Mouse (Mus musculus) cerebellum, postnatal 10 days (tissue): ENCODE results near the gene Fosl1.

Experiments
- DNase-seq, 2 experiments: peaks; one replicate each; pipeline ENCODE4 v3.0.0; 2021; ENCODE audit warnings: mixed read lengths in 2 of 2

The Fosl1 gene

DNA sequence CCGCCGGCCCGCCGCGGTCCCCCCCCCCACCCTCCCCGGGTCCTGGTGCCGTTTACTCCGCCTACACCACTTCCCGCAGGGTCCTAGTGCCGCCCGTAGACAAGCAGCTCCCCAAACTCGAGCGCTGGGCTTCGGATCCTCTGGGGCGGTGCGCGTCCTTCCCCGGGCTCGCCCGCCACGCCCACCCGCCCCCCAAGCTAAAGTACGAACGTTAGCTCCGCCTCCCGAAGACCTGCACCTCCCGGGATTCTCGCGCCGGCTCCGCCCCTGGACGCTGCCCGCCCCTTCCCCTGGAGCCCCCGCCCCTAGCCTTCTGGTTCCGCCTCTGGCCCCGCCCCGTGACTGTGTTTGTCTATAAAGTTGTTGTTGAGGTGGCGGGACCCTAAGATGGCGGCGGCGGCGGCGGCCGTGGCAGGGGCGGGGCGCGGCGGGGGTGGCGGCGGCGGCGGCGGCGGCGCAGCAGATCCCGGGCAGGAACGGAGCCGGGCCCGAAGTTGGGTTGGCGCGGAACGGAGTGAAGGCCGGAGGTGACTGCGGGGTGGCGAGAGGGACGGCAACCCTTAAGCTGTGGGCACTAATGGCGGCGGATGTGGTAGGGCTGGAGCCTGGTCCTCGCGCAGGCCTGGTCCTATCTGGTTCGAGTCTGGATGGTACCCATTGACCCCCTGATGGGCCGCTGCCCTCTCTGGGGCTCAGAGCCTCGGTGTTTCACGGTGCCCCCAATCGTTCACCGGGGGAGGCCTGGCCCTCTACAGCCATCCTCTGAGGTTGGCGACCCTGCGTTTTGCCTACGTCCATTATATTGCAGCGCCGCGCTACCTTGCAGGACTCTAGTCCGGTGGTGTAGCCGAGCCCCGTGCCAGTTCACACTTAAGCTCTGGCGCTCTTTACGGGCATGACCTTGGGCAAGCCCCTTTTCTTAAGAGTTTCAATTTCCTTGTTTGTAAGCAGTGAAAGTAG, 22.3 kb upstream of the Fosl1 start, which contains the start of the genes Drap1 and AI837181:
Gene Drap1 (minus strand): TSS at position 198 of the 960 bp plus-strand sequence.
Gene AI837181 (plus strand): TSS at position 363 of the 960 bp plus-strand sequence.
- DNase-seq = peak; percentile 99

DNA sequence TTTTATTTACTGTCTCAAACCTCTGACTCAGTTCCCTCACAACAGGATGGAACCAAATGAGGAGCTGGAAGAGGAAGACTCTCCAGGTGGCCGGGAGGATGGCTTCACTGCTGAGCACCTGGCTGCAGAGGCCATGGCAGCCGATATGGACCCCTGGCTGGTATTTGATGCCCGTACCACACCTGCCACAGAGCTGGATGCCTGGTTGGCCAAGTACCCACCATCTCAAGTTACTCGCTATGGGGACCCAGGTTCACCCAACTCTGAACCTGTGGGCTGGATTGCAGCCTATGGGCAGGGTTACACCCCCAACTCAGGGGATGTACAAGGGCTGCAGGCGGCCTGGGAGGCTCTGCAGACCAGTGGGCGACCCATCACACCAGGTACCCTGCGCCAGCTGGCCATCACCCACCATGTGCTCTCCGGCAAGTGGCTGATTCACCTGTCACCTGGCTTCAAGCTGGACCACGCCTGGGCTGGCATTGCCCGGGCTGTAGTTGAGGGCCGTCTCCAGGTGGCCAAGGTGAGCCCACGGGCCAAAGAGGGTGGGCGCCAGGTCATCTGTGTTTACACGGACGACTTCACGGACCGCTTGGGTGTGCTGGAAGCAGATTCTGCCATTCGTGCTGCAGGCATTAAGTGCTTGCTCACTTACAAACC, 21.3 kb upstream of the Fosl1 start:
- DNase-seq = peak; percentile 46 to 47

DNA sequence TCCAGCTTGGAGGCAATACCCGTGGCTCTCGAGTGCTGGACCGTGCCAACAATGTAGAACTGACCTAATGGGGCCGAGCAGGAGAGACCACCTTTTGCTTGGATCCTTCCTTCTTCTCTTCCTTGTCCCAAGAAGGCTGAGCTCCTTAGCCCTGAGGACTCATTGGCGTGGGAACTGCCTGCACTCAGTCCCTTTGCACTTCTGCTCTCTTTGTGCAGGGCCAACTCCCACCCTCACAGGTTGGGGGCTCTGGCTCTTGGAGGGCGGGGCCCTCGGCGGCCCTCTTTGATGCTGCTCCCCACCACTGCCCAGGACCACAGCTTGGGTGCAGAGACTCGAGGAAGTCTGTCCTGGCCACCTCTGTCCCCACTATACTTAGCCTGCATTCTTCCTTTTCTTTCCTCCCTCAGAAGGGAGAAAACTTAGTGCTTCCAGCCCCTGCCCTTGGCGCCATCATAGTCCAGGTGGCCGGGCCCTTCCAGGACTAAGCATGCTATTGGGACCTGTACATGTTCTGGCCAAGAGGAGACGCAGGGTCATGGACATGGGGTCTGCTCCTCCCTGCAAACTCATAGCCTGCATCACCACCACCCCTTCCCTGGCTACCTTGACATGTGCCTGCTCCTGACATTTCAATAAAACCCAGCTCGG, 20.6 kb upstream of the Fosl1 start:
- DNase-seq = no peak

DNA sequence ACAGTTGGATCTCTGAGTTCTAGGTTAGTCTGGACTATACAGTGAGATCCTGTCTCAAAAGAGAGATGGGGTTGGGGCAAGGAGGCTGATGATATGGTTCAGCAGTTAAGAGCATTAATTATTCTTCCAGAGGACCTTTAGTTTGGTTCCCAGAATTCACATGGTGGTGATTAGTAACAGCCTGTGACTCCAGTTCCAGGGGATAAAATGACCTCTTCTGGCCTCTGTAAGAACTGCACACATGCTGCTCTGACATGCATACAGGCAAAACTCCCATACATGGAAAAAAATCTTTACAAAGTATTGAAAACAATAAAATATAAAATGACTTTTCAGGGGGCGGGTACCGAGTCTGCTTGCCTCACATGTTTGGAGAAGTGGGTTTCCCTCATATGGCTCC, 19.3 kb upstream of the Fosl1 start:
- peak; percentile 48 to 60 for DNase-seq

DNA sequence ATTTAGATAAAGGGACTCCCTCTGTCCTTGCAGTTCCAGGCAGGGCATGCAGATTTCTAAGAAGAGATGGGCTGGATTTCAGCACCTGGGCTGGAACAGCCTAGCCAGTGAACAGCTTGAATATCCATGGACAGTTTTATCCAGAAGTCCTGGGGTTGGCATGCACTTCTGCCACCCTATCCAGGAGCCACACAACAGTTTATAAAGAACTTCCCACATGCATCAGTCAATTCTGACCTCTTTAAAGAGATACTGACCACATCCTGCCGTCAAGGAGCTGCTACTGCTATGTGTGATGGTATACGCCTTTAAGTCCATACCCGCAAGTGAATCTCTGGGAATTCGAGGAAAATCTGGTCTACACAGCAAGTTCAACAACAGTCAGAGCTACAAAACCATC, 18.1 kb upstream of the Fosl1 start:
- DNase-seq = no peak

DNA sequence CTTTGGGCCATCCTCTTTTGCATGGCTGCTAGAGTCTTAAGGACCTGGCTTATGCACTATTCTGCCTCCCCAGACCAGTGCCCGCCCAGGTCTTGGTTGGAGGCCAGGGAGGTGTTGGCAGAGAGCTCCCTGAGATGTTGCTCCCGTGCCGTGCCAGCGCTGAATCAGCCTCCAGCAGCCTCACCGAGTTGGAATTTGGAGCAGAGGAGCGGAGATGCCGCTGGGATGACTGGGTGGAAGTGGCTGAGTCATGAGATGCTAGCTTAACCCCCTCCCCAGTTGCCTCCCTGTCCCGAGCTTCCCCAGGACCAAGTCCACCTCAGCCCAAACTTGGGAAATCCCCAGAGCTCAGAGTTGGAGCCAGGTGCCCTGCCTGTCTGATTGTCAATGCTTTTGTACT, 17.5 kb upstream of the Fosl1 start:
- peak; percentile 80 to 85 for DNase-seq

DNA sequence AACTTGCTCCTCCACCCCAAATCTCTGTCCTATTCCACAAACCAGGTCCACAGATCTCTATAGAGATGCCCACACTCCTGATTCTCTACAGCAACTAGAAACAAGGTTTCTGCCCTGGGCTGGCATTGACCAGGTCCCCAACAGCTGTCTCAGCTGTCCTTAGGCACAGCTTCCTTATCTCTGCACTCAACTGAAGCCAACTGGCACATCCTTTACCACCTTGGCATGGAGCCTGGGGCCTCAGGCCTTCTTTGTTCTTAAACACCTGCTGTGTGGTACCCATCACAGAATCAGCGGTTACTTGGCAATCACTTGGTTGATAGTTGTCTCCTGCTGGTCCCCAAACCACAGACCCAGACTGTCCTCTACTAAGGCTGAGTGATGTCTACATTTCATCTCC, 16.9 kb upstream of the Fosl1 start:
- peak; percentile 60 to 66 for DNase-seq

DNA sequence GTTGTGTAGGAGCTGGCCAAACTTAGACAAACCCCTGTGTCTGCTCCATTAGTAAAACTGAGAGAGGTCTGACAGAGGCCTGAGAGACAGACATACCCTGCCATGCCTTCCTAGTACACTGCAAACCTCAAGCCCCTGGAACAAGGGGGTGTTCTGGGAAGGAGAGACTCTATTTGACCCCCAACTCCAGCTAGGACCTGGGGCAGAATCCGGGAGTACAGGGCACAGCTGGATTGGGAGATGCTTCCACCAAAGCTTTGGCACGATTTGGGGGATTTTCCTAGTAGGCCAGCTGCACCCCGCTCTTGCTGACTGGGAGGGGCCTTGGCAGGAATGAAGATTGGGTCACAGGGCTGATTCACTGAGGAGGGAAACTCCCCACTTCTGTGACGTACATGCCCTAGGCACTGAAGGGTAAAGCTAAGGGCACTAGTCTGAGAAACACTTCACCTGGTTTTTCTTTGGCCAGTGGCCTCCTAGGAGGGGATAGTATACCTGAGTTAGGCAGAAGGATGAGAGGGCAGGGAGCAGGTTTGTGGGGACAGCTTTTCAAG, 15.4 kb upstream of the Fosl1 start:
- no peak for DNase-seq

DNA sequence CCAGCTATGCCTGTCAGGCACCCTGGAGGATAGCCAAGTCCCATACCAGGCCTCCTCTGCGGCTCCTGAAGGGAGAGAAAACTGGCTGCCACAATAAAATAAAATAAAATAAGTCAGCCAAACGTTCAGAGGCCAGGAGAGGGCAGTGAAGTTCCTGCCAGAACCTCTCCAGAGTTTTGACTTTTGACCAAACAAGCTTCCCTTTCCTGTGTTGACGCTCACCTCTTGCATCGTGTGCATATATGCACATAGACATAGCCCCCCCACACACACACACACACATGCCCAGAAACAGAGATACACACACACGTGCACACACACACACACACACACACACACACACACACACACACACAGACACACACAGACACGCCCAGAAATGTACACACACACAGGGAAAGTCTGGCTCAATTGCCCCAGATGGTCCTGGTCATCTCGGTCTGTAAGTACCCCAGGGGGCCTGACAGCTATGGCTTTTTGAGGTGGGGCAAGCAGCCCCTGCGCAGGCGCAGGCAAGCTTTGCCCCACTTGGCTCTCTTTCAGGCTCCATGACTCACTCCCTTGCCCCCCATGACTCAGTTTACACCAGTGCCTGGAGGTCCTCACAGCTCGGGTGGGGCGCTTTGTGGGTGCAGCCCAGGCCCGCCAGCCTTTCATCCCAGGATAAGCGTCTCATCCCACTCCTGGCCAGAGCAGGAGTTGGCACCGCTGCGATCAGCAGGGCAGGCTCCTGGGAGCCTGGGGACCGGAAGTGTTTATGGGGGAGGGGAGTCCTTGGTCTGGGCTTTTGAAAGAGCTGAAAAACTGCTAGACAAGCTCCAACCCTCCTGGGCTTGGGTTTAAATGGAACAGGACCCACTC, 14.1 kb upstream of the Fosl1 start:
- DNase-seq = peak; percentile 61 to 67

DNA sequence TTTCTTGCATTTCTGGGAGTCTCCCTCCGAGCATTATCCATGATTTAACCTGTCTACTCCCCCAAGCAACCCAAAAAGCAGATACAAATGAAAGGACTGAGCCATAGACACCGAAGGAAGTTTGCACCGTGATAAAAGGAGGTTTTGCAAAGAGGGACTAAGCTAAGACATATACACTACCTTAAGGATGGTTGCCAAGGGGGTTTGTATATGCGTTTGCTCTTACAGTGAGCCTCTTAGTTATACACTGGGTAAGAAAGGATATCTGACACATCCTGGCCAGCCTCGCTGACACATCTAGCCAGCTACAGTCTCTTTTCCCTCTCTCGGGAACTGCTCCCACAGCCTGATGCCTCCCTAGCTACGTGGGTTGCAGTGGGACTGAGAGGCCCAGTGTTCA, 13.4 kb upstream of the Fosl1 start:
- no peak for DNase-seq

DNA sequence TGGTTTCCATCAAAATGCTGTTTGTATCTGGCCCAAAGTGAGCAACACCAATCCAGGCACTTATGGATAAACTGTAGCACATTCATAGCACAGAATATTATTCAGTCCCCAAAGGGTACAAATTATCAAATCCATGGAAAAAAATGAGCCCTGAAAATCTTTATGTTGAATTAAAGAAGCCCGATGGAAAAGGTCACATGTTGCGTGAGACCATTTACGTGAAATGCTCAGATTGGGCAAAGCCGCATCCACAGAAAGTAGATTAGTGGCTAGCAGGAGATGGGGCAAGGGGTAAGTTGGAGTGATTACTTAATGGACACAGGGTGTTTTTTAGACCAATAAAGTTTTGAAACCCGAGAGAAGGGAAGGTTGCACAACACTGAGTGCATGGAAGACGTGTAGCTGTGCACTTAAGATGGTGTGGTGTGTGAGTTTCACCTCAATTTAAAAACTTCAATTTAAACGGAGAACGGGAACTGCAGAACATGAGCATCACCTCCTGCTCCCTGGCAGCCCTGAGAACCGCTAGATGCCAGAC, 2.9 kb upstream of the Fosl1 start:
- DNase-seq = no peak

DNA sequence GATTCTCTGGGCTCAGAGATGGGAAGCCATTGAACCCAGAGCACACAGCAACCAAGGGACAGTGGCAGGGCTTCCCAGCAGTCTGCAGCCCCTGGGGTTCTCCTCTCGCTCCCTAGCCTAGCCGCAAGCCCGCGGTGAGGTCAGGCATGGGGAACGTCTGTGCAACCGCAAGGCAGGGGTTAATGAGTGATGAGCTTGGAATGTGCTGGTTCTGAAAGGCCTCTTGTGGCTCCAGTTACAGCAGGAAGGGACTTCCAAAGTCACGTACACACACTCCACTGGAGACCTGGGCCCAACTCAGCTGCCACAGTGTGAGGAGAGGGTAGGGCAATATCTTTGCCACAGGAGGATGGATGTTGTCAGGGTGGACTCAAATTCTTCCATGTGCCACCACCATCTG, 2.4 kb upstream of the Fosl1 start:
- no peak for DNase-seq

DNA sequence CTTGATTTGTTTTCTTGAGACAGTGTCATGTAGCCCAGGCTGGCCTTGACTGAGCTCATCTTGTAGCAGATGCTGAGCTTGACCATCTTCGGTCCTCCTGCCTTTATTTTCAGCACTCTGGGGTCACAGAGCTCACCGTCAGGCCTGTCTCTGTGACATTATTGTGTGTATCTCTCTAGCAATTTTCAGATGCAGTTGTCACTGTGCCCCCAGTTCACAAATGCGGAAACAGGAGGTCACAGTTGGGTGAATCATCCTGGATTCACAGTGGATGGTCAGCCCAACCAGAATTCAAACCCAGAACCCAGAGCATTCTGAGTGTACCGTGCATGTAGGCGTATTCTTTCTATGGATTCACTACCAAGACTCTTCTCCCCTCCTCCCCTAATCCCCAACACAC, 1.6 kb upstream of the Fosl1 start:
- DNase-seq = no peak

DNA sequence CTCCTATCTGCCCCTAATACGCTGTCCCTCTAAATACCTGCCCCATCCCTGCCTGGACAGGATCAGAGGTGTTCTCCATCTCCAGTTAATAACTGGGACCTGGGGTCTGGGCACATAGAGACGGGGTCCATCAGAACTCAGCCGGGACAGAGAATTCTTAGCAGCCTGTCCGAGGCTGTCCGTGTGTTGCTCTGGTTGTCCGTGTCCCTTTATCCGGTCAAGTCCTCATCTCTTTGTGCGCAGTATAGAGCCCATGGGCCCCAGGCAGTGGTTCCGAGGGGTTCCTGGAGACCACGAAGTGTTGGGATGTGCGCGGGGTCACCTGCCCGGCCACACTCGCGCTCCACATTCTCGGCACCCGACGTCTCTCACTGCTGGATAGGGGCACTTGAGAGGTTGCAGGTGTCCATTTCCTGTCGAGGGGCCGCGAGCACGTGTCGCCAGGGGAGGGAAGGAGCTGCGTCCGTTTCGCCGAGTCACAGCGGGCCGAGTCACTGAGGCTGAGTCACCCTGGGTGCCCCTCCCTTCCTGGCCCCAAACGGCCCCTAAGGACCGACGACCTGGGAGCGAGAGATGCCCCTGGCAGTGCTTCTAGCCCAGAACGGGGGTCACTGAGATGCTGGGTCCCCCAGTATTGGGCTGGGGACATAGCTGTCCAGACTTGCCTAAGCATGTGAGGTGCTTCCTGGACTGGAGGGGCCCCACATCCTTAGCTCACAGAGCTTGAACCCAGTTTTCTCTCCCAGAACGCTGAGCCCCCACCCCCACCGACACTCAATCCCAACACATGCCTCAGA, 1.2 kb downstream of the Fosl1 start:
- DNase-seq = peak in 1 of 2 experiments; percentile 17

DNA sequence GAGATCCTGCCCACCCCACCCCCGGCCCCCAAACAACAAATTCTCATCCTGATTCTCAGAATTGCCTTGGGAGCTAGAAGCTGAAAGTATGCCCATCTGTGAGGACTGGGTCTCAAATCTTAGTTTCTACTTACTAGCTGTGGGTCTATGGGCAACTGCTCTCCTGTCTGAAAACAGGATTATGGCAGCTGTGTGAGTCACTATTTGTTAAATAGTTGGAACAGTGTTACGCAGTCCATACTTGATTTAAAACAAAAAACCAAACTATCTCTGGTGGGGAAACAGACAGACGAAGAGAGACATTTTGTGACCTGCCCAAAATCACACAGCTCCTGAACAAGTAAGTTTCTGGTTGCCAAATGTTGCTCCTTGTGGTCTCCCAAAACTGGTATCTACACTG, 2.3 kb downstream of the Fosl1 start:
- no peak for DNase-seq

DNA sequence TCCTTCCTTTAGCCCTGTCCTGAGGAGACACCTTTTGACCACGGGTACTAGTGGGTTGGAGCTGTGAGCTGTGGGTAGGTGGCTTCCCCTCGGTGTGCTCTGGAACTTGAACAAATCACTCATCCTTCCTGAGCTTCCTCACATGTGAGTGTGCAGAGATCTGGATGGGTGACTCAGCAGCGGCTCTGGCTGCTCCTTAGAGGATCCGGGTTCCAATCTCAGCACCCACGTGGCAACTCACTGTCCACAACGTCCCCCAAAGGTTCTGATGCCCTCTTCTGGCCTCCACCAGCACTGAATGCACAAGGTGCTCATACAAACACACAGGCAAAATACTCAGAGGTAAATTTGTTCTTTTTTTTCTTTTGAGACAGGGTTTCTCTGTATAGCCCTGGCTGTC, 4.4 kb downstream of the Fosl1 start:
- DNase-seq = no peak

DNA sequence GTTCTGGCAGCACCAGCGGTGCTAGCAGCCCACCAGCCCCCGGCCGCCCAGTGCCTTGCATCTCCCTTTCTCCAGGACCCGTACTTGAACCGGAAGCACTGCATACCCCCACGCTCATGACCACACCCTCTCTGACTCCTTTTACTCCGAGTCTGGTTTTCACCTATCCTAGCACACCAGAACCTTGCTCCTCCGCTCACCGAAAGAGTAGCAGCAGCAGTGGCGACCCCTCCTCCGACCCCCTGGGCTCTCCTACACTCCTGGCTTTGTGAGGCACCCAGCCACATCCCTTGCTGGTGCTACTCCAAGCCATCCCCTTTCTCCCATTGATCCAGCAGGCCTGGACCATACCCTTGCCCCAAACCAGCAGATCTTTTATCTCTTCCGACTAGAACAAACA, 7.7 kb downstream of the Fosl1 start:
- DNase-seq = no peak

DNA sequence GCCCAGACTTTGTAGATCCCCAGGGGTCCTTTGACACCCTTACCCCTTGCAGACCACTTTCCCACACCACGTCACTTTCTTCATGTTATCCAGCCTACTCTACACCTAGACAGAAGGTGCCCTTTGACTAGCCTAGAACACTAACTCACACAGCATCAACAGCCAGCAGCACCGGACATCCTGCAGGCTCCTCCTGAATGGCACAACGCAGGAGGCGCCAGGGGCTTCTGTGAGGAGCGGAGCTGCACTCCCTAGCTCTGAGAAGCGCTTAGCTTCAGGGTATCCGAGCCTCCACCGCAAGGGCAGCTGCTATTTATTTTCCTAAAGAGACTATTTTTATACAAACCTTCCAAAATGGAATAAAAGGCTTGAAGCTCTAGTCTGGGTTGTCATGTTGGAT, 8.2 kb downstream of the Fosl1 start:
- DNase-seq = no peak

DNA sequence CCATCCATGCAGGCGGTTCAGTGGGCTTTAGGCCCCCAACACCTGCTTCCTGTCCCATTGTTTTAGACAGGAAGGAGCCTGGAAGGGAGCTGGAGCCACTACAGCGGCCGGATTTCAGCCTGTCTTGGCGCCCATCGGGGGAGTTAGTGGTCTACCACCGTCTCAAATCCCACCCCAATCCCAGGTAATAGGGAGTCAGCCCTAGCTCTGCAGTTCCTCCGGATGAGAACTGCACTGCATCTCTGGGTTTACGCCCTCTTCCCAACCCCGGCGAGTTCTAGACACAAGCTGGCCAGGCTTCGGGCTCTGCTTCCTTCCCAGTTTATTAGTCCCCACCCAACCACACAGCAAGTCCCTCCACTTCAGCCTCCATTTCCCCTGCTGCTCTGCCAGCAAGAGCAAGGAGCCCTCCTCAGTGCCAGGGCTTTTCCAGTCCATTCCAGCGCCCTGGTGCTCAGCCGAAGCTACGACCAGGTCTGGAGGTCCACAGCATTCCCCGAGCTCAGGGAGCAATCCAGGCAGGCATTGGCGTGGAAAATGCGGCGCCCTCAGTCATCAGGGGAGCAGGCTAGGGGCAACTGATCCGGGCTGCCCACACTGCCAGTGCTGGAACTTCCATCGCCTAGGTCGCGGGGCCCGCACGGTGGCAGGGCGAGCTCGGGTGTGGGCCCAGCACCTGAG, 9.0 kb downstream of the Fosl1 start:
- DNase-seq = peak in 1 of 2 experiments; percentile 32
